Mouse (Mus musculus) ovary, postnatal 10 days (tissue): ENCODE data around the gene Uhrf2.
A peak's percentile ranks its signal among the peaks of the same experiment; 100 is the strongest.
"Not testable (repeated sequence)": the region's sequence is repeated elsewhere in the genome, so short reads cannot be mapped to it uniquely, and the experiment has no call there.

Experiments used
- DNase-seq: peaks from one replicate; pipeline ENCODE4 v3.0.0; 2022; ENCODE audit warnings: low spot score

Gene Uhrf2

DNA sequence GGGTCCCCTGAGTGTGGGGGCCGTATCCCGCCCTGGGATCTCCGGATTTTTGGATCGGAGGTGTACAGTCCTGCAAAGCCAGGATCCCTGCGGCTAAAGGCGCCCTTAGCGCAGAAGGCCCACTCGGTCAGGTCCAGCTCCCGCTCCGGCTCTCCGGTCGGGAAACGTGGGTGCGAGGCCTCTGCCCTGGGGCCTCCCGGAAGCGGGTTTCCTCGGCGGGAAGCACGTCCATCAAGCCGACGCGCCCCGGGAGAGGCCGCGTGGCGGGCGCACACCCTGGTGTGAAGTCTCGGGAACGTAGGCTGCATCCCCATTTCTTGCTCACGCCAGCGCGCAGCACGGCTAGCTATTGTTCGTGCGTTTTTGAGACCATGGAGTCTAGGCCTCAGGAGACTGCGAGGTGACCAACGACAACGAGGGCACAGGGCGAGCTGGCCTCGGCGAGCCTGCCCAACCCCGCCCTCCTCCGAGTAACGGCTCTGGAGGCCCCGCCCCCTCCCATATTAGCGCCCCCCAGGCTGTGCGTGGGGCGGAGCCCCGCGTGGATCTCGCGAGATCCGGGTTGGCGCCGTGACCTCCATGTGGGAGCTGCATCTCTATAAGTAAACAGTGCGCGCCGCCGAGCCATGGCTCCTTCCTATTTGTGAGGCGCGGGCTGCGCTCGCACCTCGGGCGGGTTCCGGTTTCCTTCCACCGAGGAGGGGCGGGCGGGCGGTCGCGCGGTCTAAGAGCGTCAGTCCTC lies at the start of gene Uhrf2:
Gene Uhrf2, plus strand, starts transcription at position 620 of the 742 bp plus-strand sequence.
- DNase-seq, result peak; percentile 85

DNA sequence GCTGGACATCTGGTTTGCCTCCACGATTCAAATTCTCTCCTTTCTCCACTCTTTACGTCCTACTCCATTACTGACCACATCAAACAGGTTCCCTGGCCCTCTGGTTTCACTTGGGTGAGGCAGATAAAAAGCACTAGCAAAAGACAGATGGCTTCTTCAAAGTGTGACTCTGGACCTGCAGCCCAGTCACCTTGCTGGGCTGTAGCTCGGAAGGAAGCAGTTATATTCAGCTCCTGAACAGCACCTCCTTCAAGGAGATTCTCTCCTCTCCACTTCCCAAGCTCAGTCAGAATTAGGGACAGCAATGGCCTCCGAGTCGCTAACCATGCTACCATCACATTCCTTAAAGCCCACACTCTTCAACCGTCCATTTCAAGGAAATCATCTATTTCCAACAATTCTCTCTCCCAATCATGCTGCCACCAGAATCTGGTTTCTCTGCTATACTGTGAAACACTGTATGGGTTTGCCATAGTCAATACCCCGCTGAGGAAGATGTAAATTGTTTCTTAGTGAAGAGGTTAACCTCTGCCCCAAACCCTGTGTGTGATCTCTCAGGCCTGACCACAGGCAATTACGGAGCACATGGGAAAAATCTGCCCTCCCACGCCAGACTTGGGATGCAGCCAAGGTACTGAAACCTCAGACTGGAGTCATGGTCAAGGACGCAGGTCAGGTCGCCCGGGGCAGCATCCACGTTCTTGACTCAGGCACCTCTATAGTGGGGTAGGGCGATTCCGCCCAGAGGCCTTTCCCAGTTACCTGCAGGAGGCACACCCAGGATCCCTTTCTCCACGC lies 45.9 kb upstream of the Uhrf2 start:
- DNase-seq, result no peak

DNA sequence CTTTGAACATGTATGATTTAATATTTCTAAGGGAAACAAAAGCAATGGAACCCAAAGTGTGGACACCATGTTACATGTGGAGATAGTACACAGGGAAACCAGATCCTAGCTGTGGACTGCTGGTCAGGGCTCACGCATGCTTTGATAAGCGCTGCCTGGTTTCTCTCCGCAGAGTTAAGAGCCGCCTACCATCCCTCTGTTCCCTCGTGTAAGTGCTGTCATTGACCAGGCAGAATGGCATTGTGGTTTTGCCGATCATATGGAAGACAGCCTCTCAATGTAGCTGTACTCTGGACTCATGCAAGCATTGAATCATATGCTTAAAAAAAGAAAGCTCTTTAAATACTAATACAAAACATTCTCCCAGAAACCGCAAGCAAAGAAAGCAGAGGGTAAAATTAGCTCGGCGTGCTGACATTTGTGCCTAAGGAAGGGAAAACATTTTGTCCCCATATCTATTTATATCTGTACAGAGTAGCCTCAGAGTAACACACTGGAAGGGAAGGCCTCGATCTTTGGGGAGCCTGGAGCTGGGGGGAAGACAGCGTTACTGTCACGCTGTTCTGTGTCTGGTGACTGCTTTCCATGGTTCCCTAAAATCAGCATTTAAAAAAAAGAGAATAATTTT lies 43.7 kb upstream of the Uhrf2 start:
- no peak for DNase-seq

DNA sequence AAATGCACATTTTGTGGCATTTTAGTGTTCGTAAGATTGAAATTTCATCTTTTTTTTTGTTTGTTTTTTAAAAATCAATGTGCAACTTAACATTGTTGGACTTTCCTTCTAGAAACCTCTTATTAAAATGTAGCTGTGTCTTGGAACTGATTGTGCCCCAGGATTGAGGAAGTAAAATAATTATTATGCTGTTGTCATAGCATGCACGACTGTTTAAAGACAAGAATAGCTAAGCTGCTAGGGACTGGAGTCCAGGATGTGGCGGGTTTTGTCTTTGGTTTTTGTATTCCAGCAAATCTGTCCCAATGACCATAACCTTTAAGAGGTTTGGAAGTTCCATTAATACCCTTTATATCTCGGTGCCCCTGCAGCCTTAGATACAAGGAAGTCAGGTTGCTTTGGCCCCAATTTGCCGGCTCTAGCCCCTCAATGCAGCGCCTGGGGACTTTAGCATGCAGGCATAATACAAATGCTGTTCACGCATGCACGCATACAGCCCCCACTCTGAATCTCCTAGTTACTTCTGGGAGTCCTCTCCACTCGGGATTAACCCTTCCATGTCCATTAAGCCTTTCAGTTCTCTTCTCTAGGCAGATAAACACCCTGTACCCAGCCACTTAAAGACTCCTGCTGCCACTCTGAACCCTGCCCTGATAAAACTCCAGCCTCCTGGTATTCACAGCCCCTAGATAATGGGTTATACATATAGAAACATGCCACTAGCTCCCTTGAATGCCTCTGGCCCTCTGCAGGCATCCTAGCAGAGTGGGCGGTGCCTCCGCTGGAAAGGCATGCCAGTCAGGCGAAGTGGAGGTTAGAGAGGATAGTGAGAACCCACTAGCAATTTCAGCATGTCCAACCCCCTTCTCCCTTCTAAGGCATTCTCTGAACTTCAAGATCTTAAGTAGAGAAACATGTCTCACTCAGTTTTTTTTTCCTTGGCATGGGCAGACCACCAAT lies 29.6 kb upstream of the Uhrf2 start:
- no peak for DNase-seq

DNA sequence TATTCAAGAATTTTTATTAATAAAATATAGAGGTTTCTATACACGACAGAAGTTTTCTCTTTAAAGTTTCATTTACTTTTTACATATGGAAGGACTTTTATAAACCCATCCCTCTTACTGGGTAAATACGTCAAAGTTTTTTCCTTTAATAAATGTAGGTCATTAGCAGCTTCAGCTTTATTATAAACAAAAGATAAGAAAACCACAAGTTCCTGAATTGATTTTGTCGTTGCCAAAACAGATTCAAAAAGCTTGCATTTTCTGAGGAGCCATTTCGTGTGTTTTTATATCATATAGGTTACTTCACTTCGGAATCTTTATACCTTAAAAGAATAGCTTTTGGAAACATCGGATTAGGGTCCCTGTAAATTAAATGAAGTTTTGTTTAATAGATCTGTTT lies 28.8 kb upstream of the Uhrf2 start:
- no peak for DNase-seq

DNA sequence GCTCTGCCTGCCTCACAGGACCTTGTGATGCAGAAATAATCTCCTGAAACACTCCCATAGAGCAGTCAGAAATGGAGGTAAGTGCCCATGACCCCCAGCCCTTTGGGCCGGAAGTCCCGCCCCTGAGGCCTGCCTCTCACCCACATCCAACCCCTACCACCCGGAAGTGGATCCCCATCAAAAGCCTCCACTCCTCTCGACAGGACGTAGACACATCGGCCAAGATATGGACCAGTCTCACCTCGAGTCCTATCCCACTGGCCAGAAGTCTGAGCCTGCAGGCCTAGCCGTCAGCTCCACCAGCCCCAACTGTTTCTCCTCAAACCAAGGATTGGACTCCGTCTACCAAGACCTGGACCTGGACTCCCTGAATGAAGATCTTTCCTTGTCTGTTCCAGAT lies 26.7 kb upstream of the Uhrf2 start, which contains the start of gene Trpd52l3:
Gene Trpd52l3, plus strand, starts transcription at position 170 of the 400 bp plus-strand sequence.
- DNase-seq, result no peak

DNA sequence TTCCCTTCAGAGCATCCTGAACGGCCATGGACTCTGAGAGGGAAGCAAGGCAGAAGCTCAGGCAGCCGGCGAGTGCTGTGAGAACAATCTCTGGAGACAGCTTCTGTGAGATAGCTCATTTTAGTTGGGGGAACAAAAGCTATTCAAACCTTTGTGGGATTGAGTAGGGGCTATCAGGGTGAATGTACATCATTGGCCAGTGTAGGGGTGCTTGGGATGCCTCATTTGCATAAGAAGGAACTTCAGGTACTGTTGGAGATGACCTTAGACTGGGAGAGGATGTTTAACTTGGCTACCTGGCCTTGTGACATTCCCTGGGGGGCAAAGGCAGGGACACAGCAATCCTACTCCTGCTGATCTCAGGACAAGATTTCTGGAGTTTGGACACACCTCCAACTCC lies 23.9 kb upstream of the Uhrf2 start:
- no peak for DNase-seq

DNA sequence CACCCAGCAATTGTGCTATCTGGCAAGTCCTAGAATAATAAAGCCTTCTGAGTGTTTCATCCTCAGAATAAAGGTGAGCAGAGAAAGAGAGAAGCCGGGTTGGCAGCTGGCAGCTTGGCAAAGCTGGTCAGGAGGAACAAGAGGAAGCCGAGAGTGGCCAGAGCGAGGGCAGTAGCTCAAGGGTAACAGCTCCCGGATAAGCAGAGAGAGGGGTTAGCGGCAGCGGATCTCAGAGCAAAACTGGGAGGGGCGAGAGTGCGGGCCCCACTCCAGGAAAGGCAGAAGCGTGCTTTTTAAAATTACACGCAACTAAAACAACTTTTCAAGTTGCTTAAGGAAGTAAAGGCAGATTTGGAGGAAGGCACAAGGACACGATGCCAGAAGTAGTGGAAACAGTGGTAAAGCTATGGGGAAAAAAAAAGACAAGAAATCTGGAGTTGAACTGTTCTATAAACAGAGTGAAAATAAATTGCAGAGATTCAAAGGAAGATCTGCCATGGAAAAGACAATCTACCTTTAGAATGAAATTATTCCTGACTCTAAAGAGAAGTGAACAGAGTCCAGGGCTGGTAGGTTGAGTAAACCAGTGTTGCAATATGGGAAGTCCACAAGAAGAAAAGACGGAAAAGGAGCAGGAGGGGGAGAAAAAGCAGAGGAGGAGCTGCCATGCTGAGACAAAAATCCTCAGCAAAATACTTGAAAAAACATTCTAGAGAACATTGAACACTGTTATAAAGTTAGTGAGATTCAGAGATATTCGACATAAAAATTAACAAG lies 19.6 kb upstream of the Uhrf2 start:
- no peak for DNase-seq

DNA sequence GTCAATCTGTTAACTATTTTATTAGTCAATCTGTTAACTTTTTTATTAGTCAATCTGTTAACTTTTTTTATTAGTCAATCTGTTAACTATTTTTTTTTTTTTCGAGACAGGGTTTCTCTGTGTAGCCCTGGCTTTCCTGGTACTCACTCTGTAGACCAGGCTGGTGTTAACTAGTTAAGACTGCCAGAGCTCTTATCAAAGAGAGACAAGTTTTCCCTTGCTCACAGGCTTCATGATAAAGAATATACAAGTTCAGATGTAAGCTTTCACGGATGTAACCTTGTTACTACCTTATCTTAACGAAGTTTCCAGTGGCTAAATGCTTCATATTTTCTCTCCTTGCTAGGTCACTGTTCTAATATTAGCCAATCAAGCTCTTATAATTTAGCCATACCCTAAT lies 16.0 kb upstream of the Uhrf2 start:
- DNase-seq, result no peak

DNA sequence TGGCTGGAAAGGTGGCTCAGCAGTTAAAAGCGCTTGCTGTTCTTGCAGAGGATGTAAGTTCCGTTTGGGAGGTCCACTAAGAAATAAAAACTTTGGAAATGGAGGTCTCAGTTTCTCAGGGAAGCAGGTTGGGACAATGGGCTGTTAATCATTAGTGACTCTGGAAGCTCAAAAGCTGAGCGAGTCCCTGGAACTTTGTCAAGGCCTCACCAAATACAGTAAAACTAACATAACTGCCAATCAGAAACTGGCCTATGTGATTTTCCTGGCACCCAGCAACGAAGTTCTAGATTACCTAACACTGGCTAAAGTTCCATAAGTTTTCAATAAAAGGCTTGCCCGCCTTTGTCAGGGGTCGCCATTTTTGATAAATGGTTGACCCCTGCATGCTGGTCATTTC lies 14.2 kb upstream of the Uhrf2 start:
- DNase-seq, result no peak

DNA sequence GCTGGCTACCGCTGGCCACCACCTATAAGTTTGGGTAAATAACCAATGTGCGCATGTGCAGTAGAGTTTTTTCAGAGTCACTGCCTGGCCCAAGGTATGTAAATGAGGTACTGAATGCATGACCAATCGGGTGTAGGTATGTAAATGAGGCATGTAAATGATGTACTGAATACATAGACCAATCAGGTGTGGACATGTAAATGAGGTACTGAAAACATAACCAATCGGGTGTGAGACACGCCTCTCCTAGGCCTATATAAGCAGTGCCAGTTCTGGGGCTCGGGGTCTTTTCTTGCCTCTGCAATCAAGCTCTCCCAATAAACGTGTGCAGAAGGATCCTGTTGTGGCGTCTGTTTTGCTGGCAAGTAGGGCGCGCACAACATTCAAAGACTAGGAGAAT lies 6.9 kb upstream of the Uhrf2 start:
- DNase-seq, result not testable (repeated sequence)

DNA sequence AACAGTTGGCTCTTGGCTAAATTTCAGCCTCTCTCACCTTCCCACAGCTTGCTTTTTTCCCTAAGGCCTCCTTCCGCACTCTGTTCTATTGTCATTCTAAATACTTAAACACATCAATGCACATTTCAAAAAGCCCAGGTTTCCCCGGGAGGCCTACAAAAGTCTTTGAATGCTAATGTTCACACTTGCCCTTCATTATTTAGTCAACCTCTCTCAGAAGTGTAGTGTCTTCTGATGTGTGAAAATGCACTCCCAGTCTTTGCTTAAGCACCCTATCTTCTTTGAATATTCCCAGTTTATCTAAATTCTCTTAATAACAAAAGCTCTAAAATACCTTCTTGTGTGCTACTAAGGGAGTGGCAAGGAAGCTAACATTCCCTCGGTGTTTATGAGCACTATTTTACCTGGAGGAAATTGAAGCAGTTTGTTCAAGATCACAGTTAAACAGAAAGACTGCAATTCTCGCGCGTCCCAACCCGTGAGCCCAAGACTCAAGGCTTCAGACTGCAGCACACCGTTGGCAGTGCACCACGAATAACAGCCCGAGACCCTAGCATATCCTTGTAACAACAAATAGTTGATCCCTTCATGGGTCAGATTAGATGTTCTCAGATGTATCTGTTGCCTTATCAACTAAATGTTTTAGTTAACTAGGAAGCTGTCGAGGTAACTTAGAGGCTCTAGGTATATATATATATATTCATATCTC lies 1.2 kb upstream of the Uhrf2 start:
- no peak for DNase-seq

DNA sequence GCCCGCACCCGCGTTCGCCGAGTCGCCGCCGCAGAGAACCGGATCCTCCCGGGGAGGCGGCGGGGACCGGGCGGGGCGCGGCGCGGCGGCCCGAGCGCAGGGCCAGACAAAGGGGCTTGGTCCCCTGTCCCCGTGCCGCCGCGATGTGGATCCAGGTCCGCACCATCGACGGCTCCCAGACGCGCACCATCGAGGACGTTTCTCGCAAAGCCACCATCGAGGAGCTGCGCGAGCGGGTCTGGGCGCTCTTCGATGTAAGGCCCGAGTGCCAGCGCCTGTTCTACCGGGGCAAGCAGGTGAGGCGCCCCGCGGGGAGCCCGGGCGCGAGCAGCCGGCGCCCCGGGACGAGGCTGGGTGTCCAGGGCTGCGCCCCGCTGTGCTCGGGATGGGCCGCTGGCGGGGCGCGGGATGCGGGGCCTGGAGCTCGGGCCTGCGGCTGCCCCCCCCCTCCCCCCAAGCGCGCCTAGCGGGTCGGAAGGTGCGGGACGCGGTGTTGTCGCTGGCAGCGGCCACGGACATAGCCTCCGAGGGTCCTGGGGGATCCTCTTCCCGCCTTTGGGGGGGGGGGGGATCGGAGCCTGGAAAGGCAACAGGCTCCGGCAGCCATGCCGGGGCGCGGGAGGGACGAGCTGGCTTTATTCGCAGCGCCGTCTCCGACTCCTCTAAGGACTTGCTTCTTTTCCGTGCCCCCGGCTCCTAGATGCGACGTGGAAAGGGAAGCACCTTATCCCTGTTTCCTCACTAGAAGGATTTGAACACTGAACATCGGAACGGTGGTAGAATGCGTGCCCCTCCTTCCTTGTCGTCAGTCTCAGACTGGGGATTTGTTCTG lies 539 bp downstream of the Uhrf2 start:
- no peak for DNase-seq

DNA sequence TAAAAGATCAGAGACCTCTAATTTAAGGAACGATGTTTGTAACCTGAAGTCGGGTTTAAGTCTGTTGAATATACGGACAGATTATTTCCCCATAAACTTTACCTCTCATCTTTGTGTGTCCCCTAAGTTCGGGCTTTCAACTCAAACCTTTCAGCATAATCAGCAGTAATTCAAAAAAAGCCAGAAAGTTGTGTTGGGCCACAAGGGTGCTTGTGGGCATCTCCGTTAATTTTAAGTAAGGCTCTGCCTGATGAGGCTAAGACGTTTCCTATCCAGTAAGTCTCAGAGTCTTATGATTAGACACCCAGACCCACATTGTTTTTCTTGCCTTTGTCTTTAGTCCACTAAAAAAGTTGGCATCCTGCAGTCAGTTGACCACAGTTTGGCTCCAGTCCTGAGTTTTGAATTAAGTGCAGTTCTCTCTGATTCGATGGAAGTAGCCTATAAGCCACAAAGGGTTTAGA lies 1.2 kb downstream of the Uhrf2 start:
- DNase-seq, result no peak

DNA sequence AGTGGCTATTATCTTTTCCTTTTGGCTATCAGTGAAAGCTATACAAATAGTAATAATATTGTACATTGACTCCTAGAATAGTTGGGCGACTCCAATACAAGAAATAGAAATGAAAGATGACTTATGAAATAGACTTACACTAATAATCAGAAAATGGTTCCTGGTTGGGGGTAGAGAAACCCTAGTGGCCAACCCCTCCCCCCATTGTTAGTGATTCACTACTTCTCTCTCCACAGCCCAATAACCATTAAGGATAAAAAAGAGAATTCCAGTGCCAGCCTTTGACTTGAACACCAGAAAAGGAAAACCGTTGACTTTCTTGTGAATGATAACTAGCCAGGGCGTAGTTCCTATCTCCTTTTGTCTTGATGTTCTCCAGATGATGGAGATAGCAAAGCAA lies 1.9 kb downstream of the Uhrf2 start:
- DNase-seq, result no peak

DNA sequence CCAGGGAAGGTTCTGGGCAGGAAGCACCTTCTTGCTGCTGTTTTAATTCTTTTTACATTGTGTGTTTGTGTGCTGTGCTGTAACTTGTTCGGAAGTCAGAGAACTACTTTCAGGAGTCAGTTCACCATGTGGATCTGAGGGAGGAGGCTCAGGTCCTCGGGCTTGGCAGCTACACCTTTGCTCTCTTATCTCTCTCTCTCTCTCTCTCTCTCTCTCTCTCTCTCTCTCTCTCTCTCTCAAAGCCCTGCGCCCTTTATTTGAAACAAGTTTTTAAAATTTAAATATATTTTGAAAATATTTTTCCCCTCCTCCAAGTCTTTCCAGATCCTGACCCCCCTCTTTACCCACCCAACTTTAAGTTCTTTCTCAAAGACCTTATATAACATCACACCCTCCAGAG lies 5.0 kb downstream of the Uhrf2 start:
- DNase-seq, result no peak

DNA sequence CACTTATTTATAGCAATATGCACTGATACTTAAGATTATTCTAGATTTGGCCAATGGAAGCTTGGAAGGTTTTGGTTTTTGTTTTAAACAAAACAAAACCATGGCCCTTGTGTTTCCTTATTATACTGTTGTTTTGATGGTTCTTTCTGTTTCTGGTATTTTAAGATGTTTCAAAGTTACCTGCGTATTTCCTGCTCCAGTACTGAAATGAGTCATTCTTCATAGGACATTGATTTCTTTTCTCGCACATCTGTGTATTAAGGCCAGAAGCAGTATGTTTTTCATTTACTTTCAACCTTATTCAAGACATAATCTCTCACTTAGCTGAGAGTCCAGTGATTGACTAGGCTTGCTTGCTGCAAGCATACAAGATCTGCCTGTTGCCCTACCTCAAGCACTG lies 13.4 kb downstream of the Uhrf2 start:
- DNase-seq, result no peak

DNA sequence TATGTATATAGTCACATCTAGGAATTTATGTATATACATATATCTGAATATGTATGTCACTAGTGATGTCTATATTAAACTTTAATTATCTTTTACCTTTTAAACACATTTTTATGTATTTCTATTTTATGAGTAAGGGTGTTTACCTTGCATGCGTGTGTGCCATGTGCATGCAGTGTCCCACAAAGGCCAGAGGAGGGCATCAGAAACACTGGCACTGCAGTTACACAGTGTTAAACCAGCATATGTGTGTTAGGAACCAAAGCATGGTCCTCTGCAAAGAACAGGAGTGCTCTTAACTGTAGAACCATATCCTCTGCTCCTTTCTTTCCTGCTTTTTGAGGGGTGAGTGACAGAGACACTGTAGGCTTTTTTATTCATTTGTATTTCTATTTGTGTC lies 14.3 kb downstream of the Uhrf2 start:
- no peak for DNase-seq

DNA sequence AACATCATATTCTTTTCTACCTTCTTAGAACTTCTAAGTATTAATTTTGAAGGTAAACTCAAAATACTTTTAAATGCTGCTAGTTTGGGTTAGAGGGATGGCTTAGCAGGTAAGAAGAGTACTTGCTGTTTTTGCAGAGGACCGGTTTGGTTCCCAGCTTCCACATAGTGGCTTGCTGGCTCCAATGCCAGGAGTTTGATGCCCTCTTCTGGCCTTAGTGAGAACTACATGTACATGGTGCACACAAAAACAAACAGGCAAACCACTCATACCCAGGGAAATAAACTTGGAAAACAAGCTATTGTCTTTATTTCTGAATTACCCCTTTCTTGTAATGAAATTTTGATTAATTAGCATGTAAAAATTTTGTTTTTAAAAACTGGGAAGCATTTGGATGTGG lies 15.5 kb downstream of the Uhrf2 start:
- no peak for DNase-seq
